Mouse (Mus musculus): Measurements from ENCODE around the gene Apoc4. TPM values are rescaled to one million over a fixed set of nuclear protein-coding genes. Genes with fewer than 3 reads are reported as not detected.

The Apoc4 gene
- total RNA-seq (2021), result not detected
- long read RNA-seq, experiment 1, result 0 reads
- long read RNA-seq, experiment 2, result 0 reads

GRCm38 (mm10) chr7:19681202-19681694 is at the start of gene Apoc4, which contains the start of gene Gm44805:
TSS of gene Apoc4 (minus strand) at chr7:19681479.
TSS of gene Gm44805 (minus strand) at chr7:19681423.
- intact Hi-C loops (cut with DNase I; ENCODE audit: low total_unique reads), result no loop called here
- no peak for DNase-seq

DNA sequence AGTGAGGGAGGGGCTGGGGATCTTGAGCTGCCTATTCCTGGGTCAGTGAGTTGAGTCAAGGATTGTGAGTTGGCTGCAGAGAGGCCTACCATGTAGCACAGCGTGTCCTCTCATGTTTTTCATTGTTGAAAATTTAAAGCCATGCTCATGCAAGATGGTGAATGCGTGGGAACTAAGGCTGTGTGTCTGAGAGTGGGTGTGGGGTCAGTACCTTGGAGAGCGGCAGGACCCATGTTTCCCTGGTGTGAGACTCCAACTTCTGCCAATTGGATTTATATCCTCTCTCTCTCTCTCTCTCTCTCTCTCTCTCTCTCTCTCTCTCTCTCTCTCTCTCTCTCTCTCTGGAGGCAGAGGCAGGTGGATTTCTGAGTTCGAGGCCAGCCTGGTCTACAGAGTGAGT is 45.3 kb upstream of the Apoc4 start:
- intact Hi-C loops (cut with DNase I; ENCODE audit: low total_unique reads), result no loop called here
- no peak for DNase-seq

DNA sequence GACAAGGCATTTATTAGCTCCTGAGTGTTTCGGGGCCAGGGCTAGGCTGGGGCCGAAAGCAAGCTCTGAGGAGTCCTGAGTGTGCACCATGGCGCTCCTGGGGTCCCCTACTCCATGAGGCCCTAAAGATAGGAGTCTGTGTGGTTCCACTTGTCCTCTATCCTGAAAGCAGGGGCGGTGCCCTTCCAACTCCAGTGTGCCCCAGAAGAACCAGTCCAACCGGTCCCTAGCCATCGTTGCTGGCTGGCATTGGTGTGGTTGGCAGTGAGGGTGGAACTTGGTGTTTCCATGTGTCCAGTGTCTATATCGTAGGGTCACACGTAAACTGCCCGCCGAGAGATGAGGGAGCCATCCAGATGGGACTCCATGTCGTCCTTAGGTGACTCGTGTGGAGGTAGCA is 42.9 kb upstream of the Apoc4 start:
- no peak for DNase-seq
- intact Hi-C loops (cut with DNase I; ENCODE audit: low total_unique reads), result no loop called here

DNA sequence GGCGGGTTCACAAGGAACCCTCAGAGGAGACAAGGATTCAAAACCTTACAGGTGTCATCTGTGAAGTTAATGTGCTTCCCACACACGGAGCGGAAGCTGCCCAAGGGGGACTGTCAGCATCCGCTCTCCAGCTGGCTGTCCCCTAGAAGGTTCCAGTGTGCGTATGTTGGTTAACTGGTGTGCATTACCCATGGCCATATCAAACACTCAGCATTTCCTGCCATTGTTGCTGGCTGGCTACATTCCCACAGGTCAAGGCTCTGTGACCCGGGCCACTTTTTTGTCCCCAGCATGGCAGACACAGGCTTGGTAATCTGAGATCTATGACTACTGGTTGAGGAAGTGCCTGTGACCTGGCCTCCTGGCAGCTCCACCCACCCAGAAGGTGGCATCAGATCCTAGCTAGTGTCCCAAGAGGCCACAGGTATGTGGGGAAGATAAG is 41.5 kb upstream of the Apoc4 start:
- DNase-seq, result no peak
- intact Hi-C loops (cut with DNase I; ENCODE audit: low total_unique reads), result no loop called here

GRCm38 (mm10) chr7:19719200-19719599 is 37.9 kb upstream of the Apoc4 start:
- intact Hi-C loops (cut with DNase I; ENCODE audit: low total_unique reads), result no loop called here
- DNase-seq, result no peak

DNA sequence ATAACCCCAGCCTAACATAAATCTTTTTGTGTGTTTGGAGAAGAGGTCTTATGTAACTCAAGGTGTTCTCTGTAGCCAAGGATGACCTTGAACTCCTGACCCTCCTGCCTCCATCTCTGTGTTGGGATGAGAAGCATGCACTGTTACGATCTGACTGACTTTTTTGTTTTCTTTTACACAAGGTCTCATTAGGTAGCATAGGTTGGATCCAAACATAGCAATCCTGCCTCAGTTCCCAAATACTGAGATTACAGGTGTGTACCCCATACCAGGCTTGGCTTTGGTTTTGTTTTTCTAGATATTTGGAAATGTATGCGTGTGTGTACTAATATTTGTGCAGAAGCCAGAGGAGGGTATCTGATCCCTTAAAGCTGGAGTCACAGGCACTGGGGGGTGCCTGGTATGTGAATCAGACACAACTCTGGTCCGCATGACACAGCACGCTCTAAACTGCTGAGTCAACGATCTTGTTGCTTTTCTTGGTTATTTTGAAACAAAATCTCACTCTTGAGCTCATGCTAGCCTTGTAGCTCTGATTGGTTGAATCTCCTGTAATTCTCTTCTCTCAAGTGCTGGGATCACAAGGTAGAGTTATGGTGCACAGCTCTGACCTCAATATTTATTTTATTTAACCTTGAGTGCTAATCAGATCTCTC is 37.1 kb upstream of the Apoc4 start:
- intact Hi-C loops (cut with DNase I; ENCODE audit: low total_unique reads), result no loop called here
- no peak for DNase-seq

GRCm38 (mm10) chr7:19717346-19717745 is 36.1 kb upstream of the Apoc4 start:
- intact Hi-C loops (cut with DNase I; ENCODE audit: low total_unique reads), result no loop called here
- DNase-seq, result no peak

DNA sequence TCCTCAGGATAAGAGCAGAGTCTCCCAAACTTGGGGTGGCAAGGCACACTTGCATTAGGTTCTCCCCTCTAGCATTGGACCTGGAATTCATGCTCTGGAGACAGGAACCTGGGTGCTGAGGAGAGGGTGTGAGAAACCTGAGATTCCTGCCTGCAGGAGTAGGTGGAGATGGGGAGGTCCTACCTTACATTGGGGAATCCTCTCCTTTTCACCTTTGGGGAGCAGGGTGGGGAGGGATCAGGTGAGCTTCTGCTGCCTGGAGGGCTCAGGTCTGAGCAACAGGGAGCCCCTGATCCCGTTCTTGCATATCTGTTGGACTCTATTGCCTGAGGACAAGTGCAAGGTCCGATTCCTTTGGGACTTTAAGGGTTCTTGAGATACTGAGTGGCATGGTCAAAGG is 35.5 kb upstream of the Apoc4 start:
- intact Hi-C loops (cut with DNase I; ENCODE audit: low total_unique reads), result no loop called here
- DNase-seq, result no peak

DNA sequence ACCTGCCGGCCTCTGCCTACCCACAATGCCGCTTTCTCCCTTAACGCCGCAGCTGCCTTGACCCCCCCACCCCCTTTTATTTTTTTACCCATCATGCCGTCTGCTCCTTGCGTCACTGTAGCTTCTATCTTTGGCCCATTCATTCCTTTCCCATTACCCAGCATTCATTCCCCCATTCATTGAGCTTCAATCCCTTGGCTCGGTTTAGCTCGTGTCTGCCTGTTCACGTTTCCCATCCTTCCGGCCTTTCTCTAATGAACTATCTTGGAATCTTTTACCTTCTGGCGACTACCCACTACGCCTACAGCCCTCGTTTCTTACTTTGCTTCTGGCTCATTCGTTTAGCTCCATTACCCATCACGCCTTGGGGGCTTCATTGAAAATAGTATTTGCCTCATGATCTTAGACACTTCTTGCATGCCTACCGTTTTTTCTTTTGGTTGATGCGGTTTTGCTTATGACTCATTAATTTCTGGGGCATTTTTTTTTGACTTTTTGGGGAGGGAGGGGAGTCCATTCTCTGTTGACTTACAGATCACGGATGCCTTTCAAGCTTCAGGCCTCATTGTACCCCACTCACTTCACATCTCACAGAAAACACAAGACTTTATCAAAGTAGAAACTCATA is 34.9 kb upstream of the Apoc4 start:
- intact Hi-C loops (cut with DNase I; ENCODE audit: low total_unique reads), result no loop called here
- no peak for DNase-seq

DNA sequence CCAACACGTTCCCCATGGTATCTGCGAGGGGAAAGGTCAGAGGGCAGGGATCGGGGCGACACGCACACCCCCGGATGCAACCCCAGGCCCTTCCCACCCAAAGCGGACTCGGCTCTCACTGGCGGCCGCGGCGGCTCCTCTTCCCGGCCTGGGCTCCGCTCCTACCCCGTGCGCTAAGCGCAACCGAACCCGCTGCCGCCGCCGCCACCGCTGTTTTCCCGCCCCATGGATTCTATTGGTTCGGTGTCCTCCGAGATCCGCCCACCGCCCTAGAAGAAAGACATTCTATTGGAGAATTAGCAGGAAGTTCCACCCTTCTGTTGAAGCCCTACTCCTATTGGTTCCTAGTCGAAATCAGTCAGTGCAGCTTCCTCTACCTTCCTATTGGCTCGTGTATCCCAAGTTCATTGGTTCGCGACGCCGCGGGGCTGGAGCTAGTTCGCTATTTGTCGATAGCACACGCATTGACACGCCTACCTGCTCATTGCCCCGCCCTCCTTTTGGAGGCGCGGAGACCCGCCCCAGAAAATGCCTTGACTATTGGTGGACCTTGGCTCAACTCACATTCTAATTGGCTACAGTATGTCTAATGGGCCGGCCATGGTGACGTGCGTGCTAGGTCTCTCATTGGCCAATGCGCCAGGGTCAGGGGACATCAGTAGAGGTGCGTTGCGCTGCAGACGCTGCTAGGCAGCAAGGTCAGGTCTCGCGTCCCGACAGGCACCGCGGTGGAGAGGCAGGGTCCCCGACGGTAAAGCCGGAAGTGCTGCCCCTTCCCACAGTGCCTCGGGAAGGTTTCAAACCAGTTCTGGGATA is 34.2 kb upstream of the Apoc4 start, which contains the start of gene Tomm40:
TSS of gene Tomm40 (minus strand) at position 200 of the 816 bp plus-strand sequence.
- intact Hi-C loops (cut with DNase I; ENCODE audit: low total_unique reads), result no loop called here
- peak; percentile 99 for DNase-seq

DNA sequence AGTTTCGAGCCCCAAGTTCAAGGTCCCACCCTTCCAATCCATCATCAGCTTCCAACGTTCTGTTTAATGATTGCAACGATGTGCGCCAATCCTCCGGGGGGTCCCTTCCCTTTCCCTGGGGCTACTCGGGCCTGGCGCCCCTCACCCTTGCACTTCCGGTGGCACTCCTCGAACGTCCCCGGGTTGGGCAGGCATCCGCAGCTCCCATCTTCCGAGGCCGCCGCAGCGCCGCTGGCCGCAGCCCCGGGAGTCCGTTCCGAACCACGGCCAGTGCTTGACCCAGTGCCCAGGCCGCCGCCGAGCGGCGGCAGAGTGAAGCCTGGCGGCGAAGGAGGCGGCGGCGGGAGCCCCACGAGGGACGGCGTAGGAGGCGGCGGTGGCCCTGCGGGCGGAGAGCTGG is 33.6 kb upstream of the Apoc4 start:
- peak; percentile 37 for DNase-seq
- intact Hi-C loops (cut with DNase I; ENCODE audit: low total_unique reads), result no loop called here

DNA sequence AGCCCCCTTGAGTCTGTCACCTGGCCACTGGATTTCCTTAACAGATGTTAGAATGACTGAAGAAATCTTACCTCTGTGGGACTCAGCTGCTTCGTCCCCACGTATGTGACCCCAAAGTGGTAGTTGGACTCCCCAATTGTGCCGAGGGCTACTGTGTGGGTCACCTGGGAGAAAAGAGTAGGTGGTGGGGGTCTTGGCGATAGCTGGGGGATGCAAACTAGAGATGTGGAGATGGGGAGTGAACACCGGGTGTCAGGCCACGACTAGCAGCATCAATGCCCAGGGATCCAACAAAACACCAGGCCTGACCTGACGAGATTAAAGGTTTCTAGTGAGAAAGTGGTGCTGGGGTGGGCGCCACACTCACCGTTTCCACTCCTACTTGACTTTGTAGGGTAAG is 32.3 kb upstream of the Apoc4 start:
- intact Hi-C loops (cut with DNase I; ENCODE audit: low total_unique reads), result no loop called here

DNA sequence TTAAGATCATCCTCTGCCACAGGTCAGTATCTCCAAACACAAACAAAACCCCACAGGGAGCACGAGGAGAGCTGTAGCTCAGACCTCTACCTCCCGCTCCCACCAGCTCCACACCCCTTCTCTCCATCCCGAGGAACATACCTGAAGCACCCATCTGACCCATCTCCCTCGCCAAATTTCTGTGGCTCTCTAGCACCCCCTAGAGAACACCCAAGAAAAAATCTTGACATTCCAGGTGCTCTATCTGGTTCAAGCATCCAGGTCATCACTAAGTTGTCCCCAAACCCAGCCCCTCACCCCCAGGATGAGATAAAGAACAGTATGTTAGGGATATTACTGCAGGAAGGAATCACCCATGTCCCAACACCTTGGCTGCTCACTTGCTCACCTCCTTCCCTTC is 31.9 kb upstream of the Apoc4 start:
- intact Hi-C loops (cut with DNase I; ENCODE audit: low total_unique reads), result no loop called here

More for the DNA sequence above, 32.3 kb upstream of the Apoc4 start:
- no peak for DNase-seq

GRCm38 (mm10) chr7:19712414-19712813 is 31.1 kb upstream of the Apoc4 start:
- no peak for DNase-seq
- intact Hi-C loops (cut with DNase I; ENCODE audit: low total_unique reads), result no loop called here

More for the DNA sequence above, 31.9 kb upstream of the Apoc4 start:
- DNase-seq, result no peak

- no peak for DNase-seq
- intact Hi-C loops (cut with DNase I; ENCODE audit: low total_unique reads), result no loop called here
These were observed 29.4 kb upstream of the Apoc4 start for GRCm38 (mm10) chr7:19710650-19711049.

DNA sequence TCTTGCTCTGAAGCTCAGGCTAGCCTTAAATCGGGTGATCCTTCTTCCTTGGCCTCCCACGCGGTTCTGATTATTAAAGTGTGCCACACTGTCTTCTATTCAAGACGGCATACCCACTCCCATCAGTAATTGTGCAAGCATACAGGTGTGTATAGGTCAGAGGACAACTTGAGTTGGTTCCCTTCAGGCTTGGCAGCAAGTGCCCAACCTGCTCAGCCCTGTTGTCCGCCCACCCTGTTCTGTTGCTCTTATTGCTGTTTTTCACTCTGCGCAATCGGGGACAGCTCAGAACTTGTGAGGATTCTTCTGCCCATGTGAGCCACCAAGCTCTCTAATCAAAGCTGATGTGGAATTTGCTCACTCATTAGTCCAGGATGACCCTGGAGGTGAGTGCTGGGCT is 24.0 kb upstream of the Apoc4 start:
- intact Hi-C loops (cut with DNase I; ENCODE audit: low total_unique reads), result no loop called here
- DNase-seq, result no peak

GRCm38 (mm10) chr7:19704475-19704874 is 23.2 kb upstream of the Apoc4 start:
- no peak for DNase-seq
- intact Hi-C loops (cut with DNase I; ENCODE audit: low total_unique reads), result no loop called here

- intact Hi-C loops (cut with DNase I; ENCODE audit: low total_unique reads), result loop anchor here (2.0 kb wide), 1 partner anchor 34 kb away; no protein-coding TSS in a partner anchor
- DNase-seq, result no peak
These were observed 21.7 kb upstream of the Apoc4 start for GRCm38 (mm10) chr7:19702859-19703555.

- intact Hi-C loops (cut with DNase I; ENCODE audit: low total_unique reads), result no loop called here
- DNase-seq, result peak; percentile 79
These were observed 19.9 kb upstream of the Apoc4 start for GRCm38 (mm10) chr7:19701069-19701761.

Measured in gastrocnemius, postnatal 14 days (tissue).